In the genomic region with DNA sequence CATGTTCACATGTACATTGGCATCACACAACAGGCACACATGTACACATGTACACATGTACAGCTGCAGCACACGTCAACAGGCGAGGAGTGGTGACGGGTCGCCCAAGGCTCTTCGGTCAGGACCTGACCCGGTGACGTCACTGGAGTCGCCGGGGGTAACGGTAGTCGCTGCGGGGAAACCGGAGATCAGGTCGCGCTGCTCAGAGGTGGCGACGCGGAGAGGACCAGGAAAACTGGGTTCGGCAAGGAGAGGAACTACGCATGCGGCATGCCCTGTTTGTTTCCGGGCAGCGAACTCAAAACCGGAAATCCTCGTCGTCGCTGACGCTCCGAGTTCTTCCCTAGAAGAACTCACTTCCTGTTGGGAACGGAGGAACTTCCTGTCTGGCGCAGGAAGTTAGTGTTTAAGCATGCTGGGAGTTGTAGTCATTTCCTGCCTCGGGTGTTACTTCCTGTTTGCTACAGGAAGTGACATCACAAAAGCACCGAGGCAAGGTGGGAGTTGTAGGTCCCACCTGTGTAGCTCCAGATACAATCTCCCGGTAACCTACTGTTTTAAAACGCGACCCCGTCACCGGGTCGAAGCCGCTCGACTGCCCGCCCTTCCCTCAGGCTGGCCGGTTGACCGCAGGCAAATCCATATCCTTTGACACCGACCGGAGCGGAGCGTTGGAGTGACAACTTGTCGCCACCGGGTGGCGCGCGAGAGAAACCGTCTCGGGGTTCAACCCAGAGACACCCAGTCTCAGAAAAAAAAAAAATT, we compare ENCODE assay signal across 7 mouse cellular contexts.
DNase-seq lines count a peak whose midpoint lies in the region; ATAC-seq lines count a peak whose summit lies in the region.

No protein-coding gene starts in this region.

- H3K9me3 ChIP-seq in embryonic facial prominence, embryonic 12.5 days: no peaks in the 10 kb centered on the region
- no peaks in the 10 kb centered on the region for H3K9me3 ChIP-seq in limb, embryonic 11.5 days (ENCODE audit: control insufficient read depth, low read length)
- no peaks in the 10 kb centered on the region for H3K9me3 ChIP-seq in midbrain, embryonic 14.5 days (ENCODE audit: control insufficient read depth, low read length)

- peak; percentile 97 for ATAC-seq in embryonic facial prominence, embryonic 12.5 days (ENCODE audit: insufficient number of reproducible peaks, insufficient read depth, low FRiP score, low TSS enrichment)
- ATAC-seq in limb, embryonic 11.5 days (ENCODE audit: insufficient number of reproducible peaks, low FRiP score, low TSS enrichment, low read depth): peak; percentile 99
- ATAC-seq in midbrain, embryonic 14.5 days (ENCODE audit: low FRiP score, low TSS enrichment): peak; percentile 96

- no peaks in the 10 kb centered on the region for H3K36me3 ChIP-seq in embryonic facial prominence, embryonic 12.5 days
- no peaks in the 10 kb centered on the region for H3K36me3 ChIP-seq in limb, embryonic 11.5 days (ENCODE audit: control insufficient read depth, insufficient read depth, low read length)
- no peaks in the 10 kb centered on the region for H3K36me3 ChIP-seq in midbrain, embryonic 14.5 days (ENCODE audit: control insufficient read depth, insufficient read depth, low read length)

- WGBS in embryonic facial prominence, embryonic 12.5 days: under 1% methylated on average over 55 of the region's 55 CpGs
- WGBS in limb, embryonic 11.5 days: under 1% methylated on average over 55 of the region's 55 CpGs
- WGBS in midbrain, embryonic 14.5 days: under 1% methylated on average over 55 of the region's 55 CpGs

- peak; percentile 85 for DNase-seq in adrenal gland, postnatal 25 days
- peak; percentile 99 for DNase-seq in heart, adult 11 months
- peak; percentile 89 for DNase-seq in kidney, adult 18-20 months
- peak; percentile 92 for DNase-seq in limb, embryonic 11.5 days (ENCODE audit: low spot score)
- DNase-seq in midbrain, embryonic 14.5 days: peak; percentile 98
- DNase-seq in spleen, adult 18-20 months: peak; percentile 75 to 84

- no peaks in the 10 kb centered on the region for H3K27me3 ChIP-seq in embryonic facial prominence, embryonic 12.5 days
- H3K27me3 ChIP-seq in limb, embryonic 11.5 days (ENCODE audit: control insufficient read depth, insufficient read depth, low read length): no peaks in the 10 kb centered on the region
- H3K27me3 ChIP-seq in midbrain, embryonic 14.5 days (ENCODE audit: control insufficient read depth, insufficient read depth, low read length): no peaks in the 10 kb centered on the region

- H3K27ac ChIP-seq in embryonic facial prominence, embryonic 12.5 days: peak overlapping the region; percentile 83
- peak overlapping the region; percentile 77; the same call in 1 of the 2 replicates for H3K27ac ChIP-seq in limb, embryonic 11.5 days (replicated peaks; ENCODE audit: low read depth, low read length)
- H3K27ac ChIP-seq in midbrain, embryonic 14.5 days (replicated peaks; ENCODE audit: low read depth, low read length): peak overlapping the region; percentile 85

- no peaks in the 10 kb centered on the region for H3K4me1 ChIP-seq in embryonic facial prominence, embryonic 12.5 days
- 0 out of 2 replicates have a peak, but pooled peaks cover under 1% of the 10 kb centered on the region for H3K4me1 ChIP-seq in limb, embryonic 11.5 days (ENCODE audit: control insufficient read depth, insufficient read depth, low read length)
- 0 out of 2 replicates have a peak, but pooled peaks cover 5% of the 10 kb centered on the region for H3K4me1 ChIP-seq in midbrain, embryonic 14.5 days (ENCODE audit: control insufficient read depth, insufficient read depth, low read length)

- H3K9ac ChIP-seq in embryonic facial prominence, embryonic 12.5 days: peak overlapping the region; percentile 59
- H3K9ac ChIP-seq in limb, embryonic 11.5 days (ENCODE audit: low read length): peak overlapping the region; percentile 62
- H3K9ac ChIP-seq in midbrain, embryonic 14.5 days (replicated peaks; ENCODE audit: low read length): peak overlapping the region; percentile 65

- peak overlapping the region; percentile 59 for H3K4me3 ChIP-seq in embryonic facial prominence, embryonic 12.5 days
- peak overlapping the region; percentile 61 for H3K4me3 ChIP-seq in limb, embryonic 11.5 days (ENCODE audit: low read depth, low read length)
- peak overlapping the region; percentile 65 for H3K4me3 ChIP-seq in midbrain, embryonic 14.5 days (replicated peaks; ENCODE audit: low read depth, low read length)

- peak overlapping the region; percentile 67 for H3K4me2 ChIP-seq in embryonic facial prominence, embryonic 12.5 days (replicated peaks)
- peak overlapping the region; percentile 55 for H3K4me2 ChIP-seq in limb, embryonic 11.5 days (ENCODE audit: low read depth, severe bottlenecking)
- H3K4me2 ChIP-seq in midbrain, embryonic 14.5 days (ENCODE audit: low read length): peak overlapping the region; percentile 71

Comparison
In these comparisons a context has a peak if more than half of its experiments do, and no peak if none do; other contexts are left out.
1. Peak in every context shown above with its lines: DNase-seq, ATAC-seq, H3K4me3 ChIP-seq and H3K27ac ChIP-seq.